Mouse (Mus musculus): ENCODE measurements around the gene Zfp451. TPM values are rescaled to one million over a fixed set of nuclear protein-coding genes. Genes with fewer than 3 reads are reported as not detected.
"Not testable (repeated sequence)": the region's sequence is repeated elsewhere in the genome, so short reads cannot be mapped to it uniquely, and the experiment has no call there.

Zfp451 gene
- polyA plus RNA-seq, 1 experiment from 2014 or later: 48.5 TPM

DNA sequence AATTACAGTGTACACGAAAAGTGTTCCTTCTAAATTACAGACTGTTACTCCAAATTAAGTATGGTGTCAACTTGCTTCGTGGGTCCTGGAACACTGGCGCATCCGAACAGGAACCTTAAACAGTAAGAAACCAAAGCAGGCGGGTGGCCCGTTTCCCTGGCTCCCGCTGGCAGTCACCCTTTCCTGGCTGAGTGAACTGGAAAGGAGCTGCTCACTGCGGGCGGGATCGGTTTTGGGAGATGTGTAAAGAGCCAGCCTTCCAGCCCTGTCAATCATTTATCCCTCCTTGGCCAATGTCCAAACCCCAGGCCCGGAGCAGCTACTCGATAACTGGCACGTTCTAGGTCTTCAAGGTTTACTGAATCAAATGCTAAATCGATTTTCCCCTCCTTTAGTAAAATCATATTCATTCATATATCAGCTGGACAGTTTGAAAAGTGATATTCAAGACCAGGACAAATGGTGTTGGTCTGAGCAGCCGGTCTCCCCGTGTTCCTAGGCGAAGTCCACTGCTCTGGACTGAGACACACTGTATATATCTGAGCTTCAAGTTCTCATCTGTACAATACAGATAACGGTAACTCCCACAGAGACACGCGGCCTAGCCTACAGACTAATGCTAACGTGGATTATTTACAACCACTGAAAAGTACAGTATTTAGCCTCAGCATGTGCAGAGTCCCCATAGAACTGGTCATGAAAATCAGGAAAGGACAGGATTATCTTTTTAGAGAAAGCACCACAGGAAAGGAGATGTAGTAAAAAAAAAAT lies 59.2 kb downstream of the Zfp451 start:
- 94% methylated on average over 21 of the region's 21 CpGs for WGBS
- Histone ChIP-seq H3K4me1 (replicated peaks; ENCODE audit: control insufficient read depth, insufficient read depth, low read length) (peaks cover 7% of the 10 kb centered on the region; the same call in 1 of the 2 replicates), H3K4me2 (ENCODE audit: low read depth, low read length, severe bottlenecking) (no peak overlapping the region), H3K27me3 (ENCODE audit: control insufficient read depth, insufficient read depth, low read length) (no peaks in the 10 kb centered on the region), H3K36me3 (ENCODE audit: control insufficient read depth, insufficient read depth, low read length) (no peaks in the 10 kb centered on the region), H3K27ac (ENCODE audit: low read depth, low read length) (no peak overlapping the region), H3K9ac (ENCODE audit: low read length) (no peak overlapping the region), H3K4me3 (ENCODE audit: low read depth, low read length) (no peak overlapping the region), H3K9me3 (ENCODE audit: control insufficient read depth, low read length) (no peaks in the 10 kb centered on the region)
- ATAC-seq (replicated peaks; ENCODE audit: low FRiP score): no peak
- DNase-seq (ENCODE audit: low spot score): no peak

GRCm38 (mm10) chr1:33754089-33754488 lies 60.3 kb downstream of the Zfp451 start:
- 94% methylated on average over 17 of the region's 17 CpGs for WGBS
- ATAC-seq (replicated peaks; ENCODE audit: low FRiP score): no peak
- no peak overlapping the region for H3K4me3 ChIP-seq (ENCODE audit: low read depth, low read length)
- no peak overlapping the region for H3K9ac ChIP-seq (ENCODE audit: low read length)
- H3K9me3 ChIP-seq (ENCODE audit: control insufficient read depth, low read length): no peaks in the 10 kb centered on the region
- peaks cover 7% of the 10 kb centered on the region; the same call in 1 of the 2 replicates for H3K4me1 ChIP-seq (replicated peaks; ENCODE audit: control insufficient read depth, insufficient read depth, low read length)
- no peak for DNase-seq (ENCODE audit: low spot score)
- no peak overlapping the region for H3K27ac ChIP-seq (ENCODE audit: low read depth, low read length)
- H3K36me3 ChIP-seq (ENCODE audit: control insufficient read depth, insufficient read depth, low read length): no peaks in the 10 kb centered on the region
- no peaks in the 10 kb centered on the region for H3K27me3 ChIP-seq (ENCODE audit: control insufficient read depth, insufficient read depth, low read length)
- no peak overlapping the region for H3K4me2 ChIP-seq (ENCODE audit: low read depth, low read length, severe bottlenecking)

- Histone ChIP-seq H3K4me1 (replicated peaks; ENCODE audit: control insufficient read depth, insufficient read depth, low read length) (peaks cover 2% of the 10 kb centered on the region; the same call in 1 of the 2 replicates), H3K9me3 (ENCODE audit: control insufficient read depth, low read length) (no peaks in the 10 kb centered on the region), H3K36me3 (ENCODE audit: control insufficient read depth, insufficient read depth, low read length) (peaks cover 2% of the 10 kb centered on the region; the same call in 1 of the 2 replicates), H3K27ac (ENCODE audit: low read depth, low read length) (no peak overlapping the region), H3K4me2 (ENCODE audit: low read depth, low read length, severe bottlenecking) (no peak overlapping the region), H3K4me3 (ENCODE audit: low read depth, low read length) (no peak overlapping the region), H3K27me3 (ENCODE audit: control insufficient read depth, insufficient read depth, low read length) (no peaks in the 10 kb centered on the region), H3K9ac (ENCODE audit: low read length) (no peak overlapping the region)
- WGBS: 92% methylated on average over 10 of the region's 10 CpGs
- ATAC-seq (replicated peaks; ENCODE audit: low FRiP score) (no peak; the same call in 1 of the 2 replicates), DNase-seq (ENCODE audit: low spot score) (no peak)
These were observed 63.1 kb downstream of the Zfp451 start for GRCm38 (mm10) chr1:33751283-33751682.

DNA sequence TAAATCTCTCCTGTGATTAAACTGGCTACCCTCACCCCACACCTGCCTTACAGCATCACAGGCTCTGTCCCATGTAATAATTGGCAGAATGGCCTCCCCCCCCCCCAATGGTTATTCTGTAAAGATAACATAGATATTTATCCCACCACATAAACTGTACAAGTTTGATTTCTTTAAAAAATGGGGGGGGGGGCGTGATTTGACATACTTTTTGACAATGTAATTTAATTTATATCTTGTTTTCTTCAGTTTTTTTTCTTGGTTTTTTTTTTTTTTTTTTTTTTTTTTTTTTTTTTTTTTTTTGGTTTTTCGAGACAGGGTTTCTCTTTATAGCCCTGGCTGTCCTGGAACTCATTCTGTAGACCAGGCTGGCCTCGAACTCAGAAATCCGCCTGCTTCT lies 64.7 kb downstream of the Zfp451 start:
- DNase-seq (ENCODE audit: low spot score); H3K27ac ChIP-seq (ENCODE audit: low read depth, low read length); H3K4me3 ChIP-seq (ENCODE audit: low read depth, low read length); H3K36me3 ChIP-seq (ENCODE audit: control insufficient read depth, insufficient read depth, low read length); H3K9ac ChIP-seq (ENCODE audit: low read length); ATAC-seq (replicated peaks; ENCODE audit: low FRiP score); H3K4me2 ChIP-seq (ENCODE audit: low read depth, low read length, severe bottlenecking); H3K4me1 ChIP-seq (replicated peaks; ENCODE audit: control insufficient read depth, insufficient read depth, low read length); H3K27me3 ChIP-seq (ENCODE audit: control insufficient read depth, insufficient read depth, low read length); H3K9me3 ChIP-seq (ENCODE audit: control insufficient read depth, low read length): not testable (repeated sequence)
- WGBS: 93% methylated on average over 3 of the region's 4 CpGs

DNA sequence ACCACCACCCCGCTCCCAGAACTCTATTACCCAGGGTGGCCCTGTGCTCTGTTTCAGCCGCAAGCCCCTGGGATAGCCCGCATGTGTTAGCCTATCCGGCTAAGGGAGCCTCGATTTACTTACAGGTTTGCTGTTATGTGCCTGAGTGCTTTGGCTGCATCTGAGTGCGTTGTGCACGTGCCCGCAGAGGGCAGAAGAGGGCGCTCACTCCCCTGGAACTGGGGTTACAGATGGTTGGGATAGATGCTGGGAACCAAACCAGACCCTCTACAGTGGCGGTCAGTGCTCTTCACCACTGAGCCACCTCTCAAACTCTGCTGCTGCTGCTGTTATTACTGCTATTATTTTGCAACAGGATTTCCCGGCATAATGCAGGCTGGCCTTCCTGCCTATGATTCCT lies 65.3 kb downstream of the Zfp451 start:
- H3K4me3 ChIP-seq (ENCODE audit: low read depth, low read length): no peak overlapping the region
- WGBS: 94% methylated on average over 11 of the region's 11 CpGs
- no peak overlapping the region for H3K4me2 ChIP-seq (ENCODE audit: low read depth, low read length, severe bottlenecking)
- H3K36me3 ChIP-seq (ENCODE audit: control insufficient read depth, insufficient read depth, low read length): peaks cover 4% of the 10 kb centered on the region; the same call in 1 of the 2 replicates
- no peak overlapping the region for H3K9ac ChIP-seq (ENCODE audit: low read length)
- no peaks in the 10 kb centered on the region for H3K4me1 ChIP-seq (replicated peaks; ENCODE audit: control insufficient read depth, insufficient read depth, low read length)
- DNase-seq (ENCODE audit: low spot score) (no peak), ATAC-seq (replicated peaks; ENCODE audit: low FRiP score) (no peak)
- H3K9me3 ChIP-seq (ENCODE audit: control insufficient read depth, low read length): no peaks in the 10 kb centered on the region
- H3K27ac ChIP-seq (ENCODE audit: low read depth, low read length): no peak overlapping the region
- H3K27me3 ChIP-seq (ENCODE audit: control insufficient read depth, insufficient read depth, low read length): no peaks in the 10 kb centered on the region

DNA sequence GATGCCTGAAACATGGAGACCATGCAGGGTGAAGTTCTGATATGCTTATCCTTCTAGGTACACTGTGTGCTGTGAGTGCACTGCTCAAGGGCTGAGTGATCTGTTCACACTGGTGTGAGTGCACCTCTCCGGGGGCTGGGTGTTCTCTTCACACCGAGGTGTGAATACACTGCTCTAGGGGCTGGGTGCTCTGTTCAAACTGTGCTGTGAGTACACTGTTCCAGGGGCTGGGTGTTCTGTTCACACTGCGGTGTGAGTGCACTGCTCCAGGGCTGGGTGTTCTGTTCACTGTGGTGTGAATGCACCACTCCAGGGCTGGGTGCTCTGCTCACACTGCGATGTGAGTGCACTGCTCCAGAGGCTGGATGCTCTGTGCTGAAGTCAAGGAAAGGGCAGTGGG lies 68.5 kb downstream of the Zfp451 start:
- Histone ChIP-seq H3K4me1 (replicated peaks; ENCODE audit: control insufficient read depth, insufficient read depth, low read length) (no peaks in the 10 kb centered on the region), H3K9me3 (ENCODE audit: control insufficient read depth, low read length) (no peaks in the 10 kb centered on the region), H3K36me3 (ENCODE audit: control insufficient read depth, insufficient read depth, low read length) (peaks cover 4% of the 10 kb centered on the region; the same call in 1 of the 2 replicates), H3K9ac (ENCODE audit: low read length) (no peak overlapping the region), H3K4me2 (ENCODE audit: low read depth, low read length, severe bottlenecking) (no peak overlapping the region), H3K4me3 (ENCODE audit: low read depth, low read length) (no peak overlapping the region), H3K27ac (ENCODE audit: low read depth, low read length) (no peak overlapping the region), H3K27me3 (ENCODE audit: control insufficient read depth, insufficient read depth, low read length) (no peaks in the 10 kb centered on the region)
- ATAC-seq (replicated peaks; ENCODE audit: low FRiP score) (no peak), DNase-seq (ENCODE audit: low spot score) (no peak)
- 92% methylated on average over 4 of the region's 4 CpGs for WGBS

GRCm38 (mm10) chr1:33744815-33745214 lies 69.6 kb downstream of the Zfp451 start:
- H3K27me3 ChIP-seq (ENCODE audit: control insufficient read depth, insufficient read depth, low read length); H3K9me3 ChIP-seq (ENCODE audit: control insufficient read depth, low read length); H3K9ac ChIP-seq (ENCODE audit: low read length); H3K4me2 ChIP-seq (ENCODE audit: low read depth, low read length, severe bottlenecking); ATAC-seq (replicated peaks; ENCODE audit: low FRiP score); H3K27ac ChIP-seq (ENCODE audit: low read depth, low read length); H3K4me1 ChIP-seq (replicated peaks; ENCODE audit: control insufficient read depth, insufficient read depth, low read length); DNase-seq (ENCODE audit: low spot score); H3K4me3 ChIP-seq (ENCODE audit: low read depth, low read length); H3K36me3 ChIP-seq (ENCODE audit: control insufficient read depth, insufficient read depth, low read length): not testable (repeated sequence)
- WGBS: 95% methylated on average over 8 of the region's 9 CpGs

GRCm38 (mm10) chr1:33742903-33743302 lies 71.5 kb downstream of the Zfp451 start:
- H3K4me3 ChIP-seq (ENCODE audit: low read depth, low read length): no peak overlapping the region
- no peaks in the 10 kb centered on the region for H3K4me1 ChIP-seq (replicated peaks; ENCODE audit: control insufficient read depth, insufficient read depth, low read length)
- ATAC-seq (replicated peaks; ENCODE audit: low FRiP score) (0 out of 2 replicates have a peak, but pooled peaks have one; percentile 42), DNase-seq (ENCODE audit: low spot score) (peak; percentile 70)
- H3K36me3 ChIP-seq (ENCODE audit: control insufficient read depth, insufficient read depth, low read length): peaks cover 8% of the 10 kb centered on the region; the same call in 1 of the 2 replicates
- no peak overlapping the region for H3K9ac ChIP-seq (ENCODE audit: low read length)
- H3K27ac ChIP-seq (ENCODE audit: low read depth, low read length): no peak overlapping the region
- no peaks in the 10 kb centered on the region for H3K27me3 ChIP-seq (ENCODE audit: control insufficient read depth, insufficient read depth, low read length)
- no peaks in the 10 kb centered on the region for H3K9me3 ChIP-seq (ENCODE audit: control insufficient read depth, low read length)
- WGBS: 23% methylated on average over 8 of the region's 8 CpGs
- H3K4me2 ChIP-seq (ENCODE audit: low read depth, low read length, severe bottlenecking): no peak overlapping the region

DNA sequence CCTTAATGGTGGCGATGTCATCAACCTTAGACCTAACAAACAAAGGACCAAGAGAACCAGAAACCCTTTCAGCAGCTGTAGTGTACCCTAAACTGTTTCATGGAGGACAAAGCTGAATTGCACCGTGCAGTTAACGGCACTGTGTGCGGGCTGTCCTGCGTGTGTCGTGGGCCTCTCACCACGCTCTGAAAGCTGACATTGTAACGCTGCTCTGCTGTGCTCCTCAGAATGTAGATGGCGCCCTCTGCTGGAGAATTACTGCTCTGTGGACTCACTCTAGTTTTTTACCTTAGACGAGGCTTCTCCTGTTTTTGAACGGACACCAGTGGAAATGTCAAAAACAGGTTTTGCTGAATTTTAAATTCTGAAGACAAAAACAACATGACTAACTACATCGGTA lies 75.1 kb downstream of the Zfp451 start:
- Histone ChIP-seq H3K4me1 (replicated peaks; ENCODE audit: control insufficient read depth, insufficient read depth, low read length) (no peaks in the 10 kb centered on the region), H3K9me3 (ENCODE audit: control insufficient read depth, low read length) (no peaks in the 10 kb centered on the region), H3K4me3 (ENCODE audit: low read depth, low read length) (no peak overlapping the region), H3K27me3 (ENCODE audit: control insufficient read depth, insufficient read depth, low read length) (no peaks in the 10 kb centered on the region), H3K9ac (ENCODE audit: low read length) (no peak overlapping the region), H3K4me2 (ENCODE audit: low read depth, low read length, severe bottlenecking) (no peak overlapping the region), H3K27ac (ENCODE audit: low read depth, low read length) (no peak overlapping the region), H3K36me3 (ENCODE audit: control insufficient read depth, insufficient read depth, low read length) (peaks cover 9% of the 10 kb centered on the region; the same call in 1 of the 2 replicates)
- WGBS: 39% methylated on average over 12 of the region's 12 CpGs
- peak; percentile 84 for DNase-seq (ENCODE audit: low spot score)
- peak; percentile 78 for ATAC-seq (replicated peaks; ENCODE audit: low FRiP score)
